Mouse (Mus musculus) thymus, postnatal 25 days (tissue): ENCODE measurements around the gene Snx15.
"Not testable (repeated sequence)": the region's sequence is repeated elsewhere in the genome, so short reads cannot be mapped to it uniquely, and the experiment has no call there.

Experiments
- DNase-seq: peaks from one replicate; pipeline ENCODE4 v3.0.0; 2022

Gene Snx15

DNA sequence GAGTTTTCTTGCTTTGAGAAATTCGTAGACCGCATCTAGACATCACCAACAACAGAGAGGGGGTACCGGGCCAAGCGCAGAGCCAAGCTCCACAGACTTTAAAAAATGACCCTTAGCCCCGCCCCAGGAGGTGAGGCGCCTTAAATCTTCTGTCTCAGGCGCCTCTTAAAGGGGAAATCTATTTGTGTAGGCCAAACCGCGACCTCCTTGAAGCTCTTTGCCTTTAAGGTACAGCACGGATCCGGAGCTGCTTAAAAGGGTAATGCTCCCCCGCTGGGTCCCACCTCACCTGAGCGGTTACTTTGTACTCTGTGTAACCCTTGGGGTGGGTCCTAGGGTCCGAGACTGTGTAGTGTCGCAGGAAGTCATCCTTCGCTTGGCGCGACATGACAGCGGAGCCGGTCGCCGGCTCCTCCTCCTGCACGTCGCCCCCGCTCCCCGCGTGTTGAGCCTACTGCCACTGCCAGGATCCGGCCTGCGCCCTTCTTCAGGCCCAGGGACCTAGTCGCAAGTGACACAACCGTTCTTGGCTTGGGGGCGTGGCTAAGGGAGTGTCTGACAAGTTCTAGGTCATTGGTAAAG is at the start of gene Snx15:
TSS of gene Snx15 (minus strand) at position 545 of the 582 bp plus-strand sequence.
- DNase-seq = peak; percentile 97

- DNase-seq = no peak
These were observed 46.7 kb upstream of the Snx15 start for GRCm38 (mm10) chr19:6174771-6175170.

GRCm38 (mm10) chr19:6171215-6171614 is 43.1 kb upstream of the Snx15 start:
- DNase-seq = no peak

GRCm38 (mm10) chr19:6166750-6167149 is 38.6 kb upstream of the Snx15 start:
- DNase-seq = no peak

GRCm38 (mm10) chr19:6163872-6164547 is 35.9 kb upstream of the Snx15 start:
- DNase-seq = no peak

- no peak for DNase-seq
These were observed 29.1 kb upstream of the Snx15 start for GRCm38 (mm10) chr19:6157220-6157619.

DNA sequence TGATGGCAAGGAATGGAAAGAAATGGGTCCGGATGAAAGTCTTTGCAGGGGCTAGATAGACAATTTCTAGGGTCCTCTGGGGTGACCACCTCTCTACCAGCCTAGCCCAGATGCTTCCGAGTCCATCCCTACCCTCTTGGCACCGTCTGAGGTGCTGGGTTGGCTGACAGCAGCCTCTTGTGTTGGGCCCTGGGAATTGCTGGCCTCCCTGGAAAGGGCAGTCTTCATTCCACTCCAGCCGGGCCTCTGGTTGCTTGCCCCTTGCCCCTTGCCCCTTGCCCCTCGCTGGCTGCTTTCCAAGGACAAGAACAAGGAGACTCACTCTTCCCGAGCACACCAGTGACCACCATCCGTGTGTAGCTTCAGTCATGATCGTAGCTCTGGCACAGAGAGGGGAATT is 28.3 kb upstream of the Snx15 start:
- DNase-seq = no peak

DNA sequence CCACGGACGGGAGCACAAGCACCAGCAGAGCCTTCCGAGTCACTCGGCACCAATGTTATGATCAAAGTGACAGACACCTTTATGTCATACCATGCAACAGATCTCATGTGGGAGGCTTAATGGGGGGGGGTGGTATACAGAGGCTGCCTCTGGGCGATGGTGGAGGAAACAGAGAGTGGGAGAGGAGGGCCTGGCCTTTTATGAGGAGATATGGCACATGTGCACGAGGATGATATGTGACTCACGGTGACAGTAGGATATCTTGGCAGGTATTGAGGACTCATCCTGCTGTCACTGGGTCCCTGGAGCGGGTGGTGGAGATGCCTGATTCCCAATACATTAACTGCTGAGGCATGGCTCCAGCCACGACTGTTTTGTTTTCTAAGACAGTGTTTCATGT is 27.1 kb upstream of the Snx15 start:
- DNase-seq = no peak

- DNase-seq = no peak
These were observed 16.7 kb upstream of the Snx15 start for GRCm38 (mm10) chr19:6144842-6145241.

GRCm38 (mm10) chr19:6141394-6141749 is 13.3 kb upstream of the Snx15 start, which contains the start of gene Arl2:
Gene Arl2, minus strand, starts transcription at chr19:6141548.
- DNase-seq = peak; percentile 82

DNA sequence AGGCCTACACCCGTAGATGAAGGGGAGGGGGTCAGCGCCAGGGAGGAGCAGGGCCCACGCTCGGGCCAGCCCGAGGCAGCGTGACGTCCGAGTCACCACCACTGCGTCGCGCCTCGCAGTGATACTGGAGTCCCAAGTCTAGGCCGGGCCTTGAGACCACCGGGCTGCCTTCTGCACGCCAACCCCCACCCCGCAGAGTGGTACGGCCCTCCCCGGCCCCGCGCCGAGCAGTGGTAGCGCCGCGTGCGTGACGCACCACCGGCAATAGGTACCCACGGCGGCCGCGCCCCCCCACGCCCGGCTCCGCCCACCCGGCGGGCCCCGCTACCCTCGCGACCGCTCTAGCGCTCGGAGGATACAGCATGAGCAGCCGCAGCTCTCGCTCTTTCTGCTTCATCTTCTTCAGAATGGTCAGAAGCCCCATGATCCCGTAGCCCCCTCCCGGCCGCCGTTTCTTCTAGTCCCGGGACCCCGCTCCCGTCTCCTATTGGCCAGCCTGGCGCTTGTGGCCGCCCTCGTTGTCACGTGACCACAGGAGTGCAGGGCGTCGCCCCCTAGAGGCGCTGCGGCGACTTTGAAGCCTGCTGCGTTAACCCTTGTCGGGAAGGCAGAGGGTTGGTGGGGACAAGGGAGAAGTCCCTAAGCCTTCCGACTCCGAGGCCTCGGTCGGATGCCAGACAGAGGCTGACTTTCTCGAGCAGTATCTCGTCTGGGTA is 12.7 kb upstream of the Snx15 start, which contains the start of gene Batf2:
TSS of gene Batf2 (plus strand) at position 306 of the 716 bp plus-strand sequence.
- peak; percentile 93 for DNase-seq

- no peak for DNase-seq
These were observed 12.2 kb upstream of the Snx15 start for GRCm38 (mm10) chr19:6140374-6140677.

- DNase-seq = no peak
These were observed 11.6 kb upstream of the Snx15 start for GRCm38 (mm10) chr19:6139701-6140100.

- no peak for DNase-seq
These were observed 8.3 kb upstream of the Snx15 start for GRCm38 (mm10) chr19:6136397-6136796.

GRCm38 (mm10) chr19:6133197-6133596 is 5.1 kb upstream of the Snx15 start:
- DNase-seq = not testable (repeated sequence)

DNA sequence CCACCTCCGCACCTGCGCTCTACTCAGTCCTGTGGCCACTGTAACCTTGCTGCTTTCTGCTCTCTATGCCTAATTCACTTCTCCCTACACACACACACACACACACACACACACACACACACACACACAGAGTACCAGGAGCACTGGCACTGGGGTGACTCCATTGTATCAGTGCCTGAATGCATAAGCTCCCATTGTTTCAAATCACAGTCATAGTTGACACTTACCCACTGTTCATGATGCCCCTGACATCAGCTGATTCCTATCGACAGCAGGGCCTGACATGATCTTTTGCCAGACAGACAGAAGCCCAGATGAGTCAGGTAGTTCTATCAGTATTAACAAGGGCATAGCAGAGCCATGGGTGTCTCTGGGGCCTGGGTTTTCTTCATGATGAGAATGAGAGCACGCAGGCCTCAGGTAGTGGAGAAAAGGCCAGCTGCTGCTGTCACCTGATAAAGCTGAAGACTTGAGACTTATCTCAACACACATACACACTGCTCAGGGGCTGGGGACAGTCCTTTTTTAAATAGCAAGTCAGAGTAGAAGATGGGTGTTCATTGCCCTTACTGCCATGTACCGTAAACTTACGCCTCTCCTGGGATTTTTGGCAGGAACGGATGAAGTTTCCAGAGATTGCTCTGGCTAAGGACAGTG is 4.2 kb upstream of the Snx15 start:
- DNase-seq = no peak

- not testable (repeated sequence) for DNase-seq
These were observed 2.5 kb upstream of the Snx15 start for GRCm38 (mm10) chr19:6130414-6131128.

DNA sequence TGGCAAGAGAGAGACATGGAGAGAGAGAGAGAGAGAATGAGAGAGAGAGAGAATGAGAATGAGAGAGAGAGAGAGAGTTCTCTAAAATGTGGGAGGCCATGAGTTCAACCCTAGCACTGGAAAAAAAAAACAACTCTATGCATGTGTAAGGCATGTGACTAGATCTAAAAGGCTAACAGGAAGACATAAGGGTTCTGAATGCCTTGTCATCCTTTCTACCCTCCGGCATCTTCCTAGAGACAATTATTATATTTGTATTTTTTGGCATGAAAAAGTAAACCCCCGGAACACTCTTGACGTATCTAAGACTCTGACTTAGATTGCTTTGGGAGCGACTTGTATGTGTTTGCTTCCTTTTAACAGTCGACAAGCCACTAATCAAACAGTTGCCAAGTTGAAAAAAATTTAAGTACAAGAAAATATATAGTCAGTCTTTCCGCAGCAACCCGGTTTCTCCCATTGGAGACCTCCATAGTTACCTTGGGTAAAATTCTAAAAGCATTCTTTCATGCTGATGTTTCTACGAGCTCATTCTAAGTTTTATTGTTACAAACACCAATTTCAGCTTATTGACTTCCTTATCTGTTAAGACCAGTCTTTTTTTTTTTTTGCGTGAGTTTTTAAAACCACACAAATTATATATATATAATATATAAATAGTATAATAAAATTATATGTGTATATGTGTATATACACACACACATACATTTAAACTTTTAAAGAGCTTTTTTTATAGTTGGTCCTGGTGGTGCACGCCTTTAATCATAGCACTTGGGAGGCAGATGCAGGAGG is 1.1 kb downstream of the Snx15 start:
- DNase-seq = no peak

DNA sequence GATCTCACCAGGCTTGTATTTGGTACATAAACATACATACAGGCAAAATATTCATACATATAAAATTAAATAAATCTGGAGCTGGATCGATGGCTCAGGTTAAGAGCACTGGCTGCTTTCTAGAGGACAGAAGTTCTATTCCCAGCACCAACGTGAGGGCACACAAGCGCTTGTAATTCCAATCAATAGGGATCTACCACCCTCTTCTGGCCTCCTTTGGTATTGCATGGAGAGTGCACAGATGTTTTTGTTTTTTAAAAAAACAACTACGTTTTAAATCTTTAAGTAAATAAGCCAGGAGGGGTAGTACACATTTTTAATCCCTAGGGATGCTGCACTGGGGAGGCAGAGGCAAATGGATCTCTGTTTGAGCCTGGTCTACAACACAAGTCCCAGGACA is 1.8 kb downstream of the Snx15 start:
- DNase-seq = peak; percentile 48

- no peak for DNase-seq
These were observed 3.2 kb downstream of the Snx15 start for GRCm38 (mm10) chr19:6124898-6125297.

- no peak for DNase-seq
These were observed 4.8 kb downstream of the Snx15 start for GRCm38 (mm10) chr19:6123330-6123729.

- no peak for DNase-seq
These were observed 6.3 kb downstream of the Snx15 start for GRCm38 (mm10) chr19:6121761-6122160.
